Mouse (Mus musculus) ovary, postnatal 36 days (tissue): ENCODE results near the gene Asf1a.
"Not testable (repeated sequence)": the region's sequence is repeated elsewhere in the genome, so short reads cannot be mapped to it uniquely, and the experiment has no call there.

Experiments used
- DNase-seq: peaks from one replicate; pipeline ENCODE4 v3.0.0; 2022; ENCODE audit warnings: low spot score, mixed read lengths

Gene Asf1a

DNA sequence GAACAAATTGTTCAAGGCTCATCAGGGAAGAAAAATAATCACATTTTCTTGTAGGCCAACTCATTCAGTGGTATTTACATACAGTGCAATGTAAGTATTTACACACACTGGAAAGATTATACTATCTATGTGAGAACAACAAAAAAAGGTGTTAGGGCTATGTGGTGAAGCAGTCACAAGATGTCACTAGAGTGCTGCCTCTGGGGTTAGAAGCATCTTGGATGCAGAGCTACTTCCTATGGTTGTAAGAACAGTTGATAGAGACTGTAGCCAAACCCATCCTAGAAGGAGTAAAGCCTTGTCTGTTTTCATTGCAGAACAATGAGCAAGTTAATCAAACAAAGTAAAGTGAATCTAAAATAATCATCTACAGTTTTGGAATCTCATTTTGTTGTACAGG is 45.0 kb downstream of the Asf1a start:
- DNase-seq = no peak

DNA sequence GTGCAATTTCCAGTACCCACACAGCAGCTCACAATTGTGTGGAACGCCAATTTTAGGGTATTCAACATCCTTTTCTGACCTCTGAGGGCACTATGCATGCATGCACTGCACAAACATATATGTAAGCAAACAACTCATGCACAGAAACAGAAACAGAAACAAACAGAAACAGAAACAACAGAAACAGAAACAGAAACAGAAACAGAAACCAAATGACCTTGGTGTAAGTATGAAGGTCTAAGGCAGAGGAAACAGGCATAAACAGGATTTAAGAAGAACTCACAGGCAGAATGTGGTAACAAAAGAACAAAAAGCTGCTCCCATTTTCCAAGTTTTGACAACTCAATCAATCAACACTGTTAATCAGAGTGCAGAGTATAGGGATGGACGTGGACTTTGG is 54.1 kb downstream of the Asf1a start:
- no peak for DNase-seq

DNA sequence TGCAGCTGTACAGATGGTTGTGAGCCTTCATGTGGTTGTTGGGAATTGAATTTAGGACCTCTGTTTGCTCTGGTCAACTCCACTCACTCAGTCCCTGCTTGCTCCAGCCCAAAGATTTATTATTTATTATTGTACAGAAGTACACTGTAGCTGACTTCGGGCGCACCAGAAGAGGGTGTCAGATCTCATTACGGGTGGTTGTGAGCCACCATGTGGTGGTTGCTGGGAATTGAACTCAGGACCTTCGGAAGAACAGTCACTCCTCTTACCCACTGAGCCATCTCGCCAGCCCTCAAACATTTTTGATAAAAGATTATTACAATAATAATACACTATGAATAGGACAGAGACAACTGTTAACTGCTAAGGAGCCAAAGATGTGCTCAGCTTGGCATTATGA is 57.7 kb downstream of the Asf1a start:
- DNase-seq = not testable (repeated sequence)
